Mouse (Mus musculus): ENCODE data around the gene Mtrex. TPM values are rescaled to one million over a fixed set of nuclear protein-coding genes. Genes with fewer than 3 reads are reported as not detected.
A peak's percentile ranks its signal among the peaks of the same experiment; 100 is the strongest.

Mtrex gene
- polyA plus RNA-seq, 1 experiment from 2014 or later, result 90.8 TPM

- ATAC-seq (ENCODE audit: low FRiP score, low read depth), result no peak
- WGBS, result 78% methylated on average over 4 of the region's 4 CpGs
These were observed 1.2 kb downstream of the Mtrex start for GRCm38 (mm10) chr13:112925976-112926375.

DNA sequence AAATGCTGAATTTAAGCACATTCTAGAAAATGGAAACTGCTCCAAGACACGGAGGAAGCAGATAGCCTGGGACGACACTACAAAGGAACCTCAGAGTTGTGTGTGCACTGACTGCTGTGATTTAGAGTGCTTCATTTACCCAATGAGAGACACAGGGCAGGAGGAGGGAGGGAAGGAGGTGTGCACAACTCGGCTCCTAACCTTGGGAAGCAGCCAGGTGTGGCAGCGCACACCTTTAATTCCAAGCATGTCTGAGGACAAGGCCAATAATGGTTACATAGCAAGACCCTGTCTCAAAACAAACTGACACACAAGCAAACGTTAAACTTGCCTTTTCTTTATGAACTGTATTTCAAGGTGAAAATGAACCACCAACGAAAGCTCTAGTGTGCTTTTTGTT lies 1.9 kb downstream of the Mtrex start:
- H3K9me3 ChIP-seq, result no peaks in the 10 kb centered on the region
- H3K27ac ChIP-seq (replicated peaks), result no peak overlapping the region
- H3K4me3 ChIP-seq, result no peak overlapping the region
- no peak overlapping the region for H3K9ac ChIP-seq (replicated peaks)
- peaks cover 21% of the 10 kb centered on the region for H3K4me1 ChIP-seq
- H3K4me2 ChIP-seq (replicated peaks), result no peak overlapping the region
- WGBS, result 84% methylated on average over 6 of the region's 6 CpGs
- no peaks in the 10 kb centered on the region for H3K27me3 ChIP-seq
- ATAC-seq (ENCODE audit: low FRiP score, low read depth), result no peak
- H3K36me3 ChIP-seq, result peaks cover 6% of the 10 kb centered on the region; the same call in 1 of the 2 replicates

More at GRCm38 (mm10) chr13:112925976-112926375, 1.2 kb downstream of the Mtrex start:
- H3K4me2 ChIP-seq (replicated peaks), result peak overlapping the region; percentile 59
- H3K9ac ChIP-seq (replicated peaks), result peak overlapping the region; percentile 78; the same call in 1 of the 2 replicates
- H3K36me3 ChIP-seq, result peaks cover 12% of the 10 kb centered on the region; the same call in 1 of the 2 replicates
- H3K27me3 ChIP-seq, result no peaks in the 10 kb centered on the region
- H3K27ac ChIP-seq (replicated peaks), result no peak overlapping the region
- H3K4me1 ChIP-seq, result peaks cover 21% of the 10 kb centered on the region
- peak overlapping the region; percentile 83 for H3K4me3 ChIP-seq
- H3K9me3 ChIP-seq, result no peaks in the 10 kb centered on the region

DNA sequence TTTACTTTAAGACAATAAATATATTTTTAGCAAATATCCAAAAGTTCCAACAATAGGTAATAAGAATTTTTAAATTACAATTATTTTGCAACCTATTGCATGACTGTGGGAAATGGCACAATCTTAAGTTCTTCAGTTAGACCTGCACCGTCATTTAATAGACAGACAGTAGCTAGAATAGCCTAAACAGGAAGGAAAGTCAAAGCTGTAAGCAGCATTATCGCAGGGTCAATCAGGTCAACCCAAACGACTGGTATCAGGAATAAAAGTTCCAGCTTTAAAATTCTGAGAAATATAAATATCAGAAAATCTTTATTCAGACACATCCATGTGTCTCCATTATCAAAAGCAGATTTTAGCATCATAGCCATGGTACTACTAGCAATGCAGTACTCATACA lies 6.3 kb downstream of the Mtrex start:
- Histone ChIP-seq H3K4me2 (replicated peaks) (no peak overlapping the region), H3K9me3 (no peaks in the 10 kb centered on the region), H3K27me3 (no peaks in the 10 kb centered on the region), H3K9ac (replicated peaks) (no peak overlapping the region), H3K36me3 (peaks cover 33% of the 10 kb centered on the region), H3K4me1 (peaks cover 8% of the 10 kb centered on the region), H3K4me3 (no peak overlapping the region), H3K27ac (replicated peaks) (no peak overlapping the region)
- 93% methylated on average over 3 of the region's 3 CpGs for WGBS
- ATAC-seq (ENCODE audit: low FRiP score, low read depth), result no peak

DNA sequence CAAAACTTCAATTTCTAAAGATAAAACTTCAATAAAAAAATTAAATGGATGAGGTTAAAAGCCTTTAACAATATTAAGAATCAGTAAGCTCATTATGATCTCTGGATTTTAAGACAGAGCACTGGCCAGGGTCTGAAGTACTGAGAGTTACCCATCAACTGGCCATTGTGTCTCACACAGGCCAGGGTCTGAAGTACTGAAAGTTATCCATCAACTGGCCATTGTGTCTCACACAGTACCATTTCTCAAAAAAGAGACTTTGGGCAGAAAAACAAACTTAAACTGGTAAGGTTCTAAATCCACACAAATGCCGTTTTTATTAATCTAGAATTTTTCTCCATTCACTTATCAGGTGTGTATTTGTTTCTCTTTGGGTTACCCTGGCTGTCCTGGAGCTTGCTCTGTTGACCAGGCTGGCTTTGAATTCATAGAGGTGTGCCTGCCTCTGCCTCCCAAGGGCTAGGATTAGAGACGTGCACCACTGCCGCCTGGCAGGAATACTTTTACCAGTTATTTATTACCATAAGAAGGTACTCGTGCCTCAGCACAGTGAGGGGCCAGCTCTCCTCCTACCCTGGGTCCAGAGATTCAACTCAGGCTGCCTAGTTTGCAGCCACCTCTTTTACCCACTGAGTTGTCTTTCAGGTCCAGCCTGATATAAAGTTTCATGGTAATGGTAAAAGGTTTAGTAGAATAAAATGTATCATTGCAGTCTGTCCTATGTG lies 7.9 kb downstream of the Mtrex start:
- no peak for ATAC-seq (ENCODE audit: low FRiP score, low read depth)
- Histone ChIP-seq H3K27ac (replicated peaks) (no peak overlapping the region), H3K27me3 (no peaks in the 10 kb centered on the region), H3K36me3 (peaks cover 33% of the 10 kb centered on the region), H3K9me3 (no peaks in the 10 kb centered on the region), H3K4me2 (replicated peaks) (no peak overlapping the region), H3K4me1 (no peaks in the 10 kb centered on the region), H3K4me3 (no peak overlapping the region), H3K9ac (replicated peaks) (no peak overlapping the region)
- 93% methylated on average over 4 of the region's 4 CpGs for WGBS

DNA sequence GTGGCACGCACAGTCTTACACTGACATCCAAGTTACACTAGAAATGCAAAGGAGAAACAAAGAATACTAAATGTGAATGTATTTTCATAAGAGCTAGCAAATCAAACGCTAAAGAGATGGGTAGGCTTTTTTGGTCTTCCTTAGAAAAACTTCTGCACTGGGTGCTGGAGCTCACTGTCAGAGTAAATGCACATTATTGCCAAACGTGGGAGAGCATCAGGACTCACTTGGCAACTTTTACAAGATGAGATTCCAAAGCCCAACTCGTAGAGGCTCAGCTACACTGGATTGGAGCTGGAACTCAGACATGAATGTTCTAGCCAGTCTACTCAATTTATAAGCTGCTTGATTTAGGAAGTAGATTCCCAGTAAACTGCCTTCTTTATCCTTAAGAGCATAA lies 16.8 kb downstream of the Mtrex start:
- 88% methylated on average over 4 of the region's 4 CpGs for WGBS
- H3K27ac ChIP-seq (replicated peaks), result no peak overlapping the region
- no peak for ATAC-seq (ENCODE audit: low FRiP score, low read depth)
- peaks cover 42% of the 10 kb centered on the region for H3K36me3 ChIP-seq
- H3K4me2 ChIP-seq (replicated peaks), result no peak overlapping the region
- H3K4me3 ChIP-seq, result no peak overlapping the region
- H3K4me1 ChIP-seq, result no peaks in the 10 kb centered on the region
- H3K9me3 ChIP-seq, result no peaks in the 10 kb centered on the region
- no peak overlapping the region for H3K9ac ChIP-seq (replicated peaks)
- no peaks in the 10 kb centered on the region for H3K27me3 ChIP-seq

GRCm38 (mm10) chr13:112909663-112910062 lies 17.5 kb downstream of the Mtrex start:
- Histone ChIP-seq H3K4me1 (no peaks in the 10 kb centered on the region), H3K27ac (replicated peaks) (no peak overlapping the region), H3K9me3 (no peaks in the 10 kb centered on the region), H3K36me3 (peaks cover 49% of the 10 kb centered on the region), H3K4me3 (no peak overlapping the region), H3K27me3 (no peaks in the 10 kb centered on the region), H3K9ac (replicated peaks) (no peak overlapping the region), H3K4me2 (replicated peaks) (no peak overlapping the region)
- no peak for ATAC-seq (ENCODE audit: low FRiP score, low read depth)
- WGBS, result 84% methylated on average over 4 of the region's 4 CpGs

DNA sequence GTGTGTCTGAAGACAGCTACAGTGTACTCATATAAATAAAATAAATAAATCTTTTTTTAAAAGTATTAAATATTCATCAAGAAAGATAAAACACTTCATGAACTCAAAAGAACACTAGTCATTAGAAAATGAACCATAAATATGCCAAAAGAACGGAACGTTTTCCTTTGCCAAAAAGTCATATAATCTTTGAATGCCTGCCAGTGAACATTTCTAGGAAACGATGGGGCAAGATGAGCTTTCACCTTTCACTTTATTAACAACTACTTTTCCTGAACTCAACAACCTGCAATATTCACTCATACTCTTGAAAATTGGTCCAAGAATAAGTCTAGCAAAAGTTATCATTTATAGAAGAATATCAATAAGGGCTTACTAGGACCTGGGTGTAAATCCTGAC lies 25.0 kb downstream of the Mtrex start:
- no peaks in the 10 kb centered on the region for H3K4me1 ChIP-seq
- no peak overlapping the region for H3K27ac ChIP-seq (replicated peaks)
- peaks cover 82% of the 10 kb centered on the region for H3K36me3 ChIP-seq
- 98% methylated on average over 3 of the region's 3 CpGs for WGBS
- H3K4me2 ChIP-seq (replicated peaks), result no peak overlapping the region
- no peak for ATAC-seq (ENCODE audit: low FRiP score, low read depth)
- no peaks in the 10 kb centered on the region for H3K27me3 ChIP-seq
- H3K9me3 ChIP-seq, result no peaks in the 10 kb centered on the region
- no peak overlapping the region for H3K4me3 ChIP-seq
- no peak overlapping the region for H3K9ac ChIP-seq (replicated peaks)

GRCm38 (mm10) chr13:112887234-112887633 lies 40.0 kb downstream of the Mtrex start:
- no peak for ATAC-seq (ENCODE audit: low FRiP score, low read depth)
- Histone ChIP-seq H3K9me3 (no peaks in the 10 kb centered on the region), H3K4me1 (no peaks in the 10 kb centered on the region), H3K36me3 (peaks cover 79% of the 10 kb centered on the region), H3K27me3 (no peaks in the 10 kb centered on the region), H3K27ac (replicated peaks) (no peak overlapping the region), H3K9ac (replicated peaks) (no peak overlapping the region), H3K4me3 (no peak overlapping the region), H3K4me2 (replicated peaks) (no peak overlapping the region)
- WGBS, result 91% methylated on average over 12 of the region's 12 CpGs

DNA sequence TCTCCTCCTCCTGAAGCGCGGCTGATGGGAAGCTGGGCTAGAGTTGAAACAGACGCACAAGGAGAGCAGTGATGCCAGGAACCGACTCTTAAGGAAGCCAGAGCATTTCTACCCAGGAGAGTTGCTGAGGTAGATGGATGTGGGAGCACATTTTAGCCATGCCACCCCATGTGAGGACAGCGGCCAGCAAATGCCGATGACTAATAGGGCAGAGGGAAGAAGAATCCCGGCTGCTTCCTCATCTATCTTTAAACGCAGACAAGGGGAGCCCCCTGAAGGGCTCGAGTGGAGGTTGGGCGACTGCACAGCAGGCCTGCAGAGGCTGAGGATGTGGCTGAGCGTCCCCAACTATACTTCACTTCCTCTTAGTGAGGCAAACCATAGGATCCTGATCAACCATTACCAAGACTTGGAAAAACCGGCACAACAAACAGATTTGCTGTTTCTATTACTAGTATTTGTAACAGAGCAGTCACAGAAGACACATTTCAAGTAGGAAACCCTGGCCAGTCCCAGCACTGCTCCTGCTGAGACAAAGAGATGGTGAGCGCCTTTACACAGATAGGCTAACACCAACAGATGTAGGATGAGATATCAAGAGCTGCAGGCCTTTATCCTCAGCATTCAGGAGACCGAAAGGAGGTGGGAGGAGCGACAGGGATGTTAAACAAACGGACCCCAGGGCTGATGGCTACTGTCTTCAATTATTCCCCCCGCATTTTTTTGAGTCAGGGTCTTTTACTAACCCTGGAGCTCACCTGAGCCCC lies 55.5 kb downstream of the Mtrex start:
- Histone ChIP-seq H3K36me3 (peaks cover 87% of the 10 kb centered on the region), H3K27ac (replicated peaks) (no peak overlapping the region), H3K9me3 (no peaks in the 10 kb centered on the region), H3K27me3 (no peaks in the 10 kb centered on the region), H3K4me3 (no peak overlapping the region), H3K4me1 (no peaks in the 10 kb centered on the region), H3K9ac (replicated peaks) (no peak overlapping the region), H3K4me2 (replicated peaks) (no peak overlapping the region)
- no peak for ATAC-seq (ENCODE audit: low FRiP score, low read depth)
- 88% methylated on average over 17 of the region's 17 CpGs for WGBS

- H3K4me2 ChIP-seq (replicated peaks), result no peak overlapping the region
- no peaks in the 10 kb centered on the region for H3K27me3 ChIP-seq
- no peak overlapping the region for H3K9ac ChIP-seq (replicated peaks)
- no peak for ATAC-seq (ENCODE audit: low FRiP score, low read depth)
- peaks cover 94% of the 10 kb centered on the region for H3K36me3 ChIP-seq
- WGBS, result 86% methylated on average over 11 of the region's 11 CpGs
- H3K27ac ChIP-seq (replicated peaks), result no peak overlapping the region
- H3K4me1 ChIP-seq, result no peaks in the 10 kb centered on the region
- no peak overlapping the region for H3K4me3 ChIP-seq
- no peaks in the 10 kb centered on the region for H3K9me3 ChIP-seq
These were observed 57.0 kb downstream of the Mtrex start for GRCm38 (mm10) chr13:112870039-112870690.

- no peaks in the 10 kb centered on the region for H3K4me1 ChIP-seq
- no peak overlapping the region for H3K4me2 ChIP-seq (replicated peaks)
- H3K9me3 ChIP-seq, result no peaks in the 10 kb centered on the region
- H3K4me3 ChIP-seq, result no peak overlapping the region
- peaks cover 84% of the 10 kb centered on the region for H3K36me3 ChIP-seq
- no peak overlapping the region for H3K9ac ChIP-seq (replicated peaks)
- WGBS, result 93% methylated on average over 8 of the region's 8 CpGs
- no peak overlapping the region for H3K27ac ChIP-seq (replicated peaks)
- ATAC-seq (ENCODE audit: low FRiP score, low read depth), result no peak
- no peaks in the 10 kb centered on the region for H3K27me3 ChIP-seq
These were observed 59.8 kb downstream of the Mtrex start for GRCm38 (mm10) chr13:112867381-112867780.

GRCm38 (mm10) chr13:112866782-112867181 lies 60.4 kb downstream of the Mtrex start:
- ATAC-seq (ENCODE audit: low FRiP score, low read depth), result no peak
- peaks cover 78% of the 10 kb centered on the region for H3K36me3 ChIP-seq
- H3K27ac ChIP-seq (replicated peaks), result no peak overlapping the region
- H3K9ac ChIP-seq (replicated peaks), result no peak overlapping the region
- no peak overlapping the region for H3K4me2 ChIP-seq (replicated peaks)
- no peak overlapping the region for H3K4me3 ChIP-seq
- no peaks in the 10 kb centered on the region for H3K27me3 ChIP-seq
- no peaks in the 10 kb centered on the region for H3K9me3 ChIP-seq
- peaks cover 3% of the 10 kb centered on the region; the same call in 1 of the 2 replicates for H3K4me1 ChIP-seq
- 92% methylated on average over 7 of the region's 7 CpGs for WGBS

All from midbrain, embryonic 12.5 days (tissue).